Mouse (Mus musculus): Measurements from ENCODE around the gene BC049352.
A peak's percentile ranks its signal among the peaks of the same experiment; 100 is the strongest.

Gene BC049352

GRCm38 (mm10) chr9:45195468-45195867 lies 13.7 kb downstream of the BC049352 start:
- DNase-seq = no peak

GRCm38 (mm10) chr9:45196125-45196830 lies 14.5 kb downstream of the BC049352 start:
- no peak for DNase-seq

GRCm38 (mm10) chr9:45197549-45197948 lies 15.7 kb downstream of the BC049352 start:
- no peak for DNase-seq

GRCm38 (mm10) chr9:45201319-45201947 lies 19.6 kb downstream of the BC049352 start:
- DNase-seq = no peak

DNA sequence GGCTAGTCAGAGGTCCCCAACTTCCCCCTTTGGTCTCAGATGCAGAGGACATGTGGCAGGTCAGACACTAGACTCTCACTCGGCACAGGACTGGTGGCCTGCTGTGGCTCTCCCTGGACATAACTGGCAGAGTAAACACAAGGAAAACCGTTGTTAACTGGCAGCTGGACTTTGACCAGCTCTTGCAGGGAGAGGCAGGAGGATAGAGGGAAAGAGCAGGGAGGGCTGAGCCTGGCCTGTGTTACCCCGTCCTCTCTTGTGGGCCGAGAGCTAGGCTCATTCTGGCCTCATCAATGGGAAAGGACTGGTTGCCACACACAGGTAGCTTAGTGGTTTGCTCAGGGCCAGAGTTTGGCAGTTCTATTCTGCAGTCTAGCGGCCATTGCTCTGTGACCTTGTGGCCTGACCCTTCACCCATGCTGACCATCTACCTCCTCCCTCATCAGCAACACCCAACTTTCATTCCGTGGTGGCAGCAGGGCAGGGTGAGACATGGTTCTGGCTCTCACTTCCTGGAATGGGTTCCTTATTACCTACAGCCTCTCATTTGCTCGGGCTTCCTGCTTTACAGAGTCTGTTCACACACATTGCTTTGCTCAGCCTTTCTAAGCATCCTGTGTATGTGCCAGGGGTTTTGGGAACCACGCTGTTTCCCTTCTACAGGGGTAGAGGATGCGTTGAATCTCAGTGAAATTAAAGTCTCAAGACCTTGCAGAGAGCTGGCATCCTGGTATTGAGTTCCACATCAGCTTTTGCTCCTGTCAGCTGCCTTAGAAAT lies 20.4 kb downstream of the BC049352 start:
- no peak for DNase-seq

DNA sequence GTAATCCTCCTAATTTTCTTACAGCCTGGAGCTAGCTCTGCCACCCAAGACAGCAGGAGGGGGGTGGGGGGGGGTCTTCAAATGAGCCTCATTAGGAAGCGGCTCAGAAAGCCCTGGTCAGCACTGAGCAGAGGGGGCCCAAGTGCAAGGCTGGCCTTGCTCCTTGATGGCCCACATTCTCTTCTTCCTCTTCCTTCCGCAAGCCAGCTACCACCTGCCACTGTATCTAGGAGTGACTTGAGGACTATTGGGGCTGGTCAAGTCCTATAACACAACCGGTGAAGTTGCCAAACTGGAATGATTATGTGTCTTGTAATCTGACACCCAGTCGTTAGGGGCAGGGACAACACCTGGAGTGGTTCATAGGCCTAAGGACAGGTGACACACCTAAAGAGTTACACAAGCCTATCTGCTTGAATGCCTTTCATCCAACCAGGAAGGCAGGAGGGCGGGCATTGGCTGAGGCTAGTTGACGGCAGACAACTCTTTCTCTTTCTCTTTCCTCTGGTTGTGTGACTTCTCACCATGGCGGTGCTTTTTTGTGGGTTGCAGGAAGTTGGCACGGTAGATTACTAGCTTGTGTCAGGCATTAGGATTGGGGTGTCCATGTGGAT lies 22.1 kb downstream of the BC049352 start, which contains the start of gene Tmprss4:
TSS of gene Tmprss4 (minus strand) at position 296 of the 614 bp plus-strand sequence.
- no peak for DNase-seq

- no peak for DNase-seq
Observed at GRCm38 (mm10) chr9:45205143-45205542, 23.3 kb downstream of the BC049352 start.

- no peak for DNase-seq
Observed at GRCm38 (mm10) chr9:45206121-45206520, 24.3 kb downstream of the BC049352 start.

GRCm38 (mm10) chr9:45207015-45207743 lies 25.4 kb downstream of the BC049352 start:
- no peak for DNase-seq

- no peak for DNase-seq
Observed at GRCm38 (mm10) chr9:45212001-45212400, 30.2 kb downstream of the BC049352 start.

DNA sequence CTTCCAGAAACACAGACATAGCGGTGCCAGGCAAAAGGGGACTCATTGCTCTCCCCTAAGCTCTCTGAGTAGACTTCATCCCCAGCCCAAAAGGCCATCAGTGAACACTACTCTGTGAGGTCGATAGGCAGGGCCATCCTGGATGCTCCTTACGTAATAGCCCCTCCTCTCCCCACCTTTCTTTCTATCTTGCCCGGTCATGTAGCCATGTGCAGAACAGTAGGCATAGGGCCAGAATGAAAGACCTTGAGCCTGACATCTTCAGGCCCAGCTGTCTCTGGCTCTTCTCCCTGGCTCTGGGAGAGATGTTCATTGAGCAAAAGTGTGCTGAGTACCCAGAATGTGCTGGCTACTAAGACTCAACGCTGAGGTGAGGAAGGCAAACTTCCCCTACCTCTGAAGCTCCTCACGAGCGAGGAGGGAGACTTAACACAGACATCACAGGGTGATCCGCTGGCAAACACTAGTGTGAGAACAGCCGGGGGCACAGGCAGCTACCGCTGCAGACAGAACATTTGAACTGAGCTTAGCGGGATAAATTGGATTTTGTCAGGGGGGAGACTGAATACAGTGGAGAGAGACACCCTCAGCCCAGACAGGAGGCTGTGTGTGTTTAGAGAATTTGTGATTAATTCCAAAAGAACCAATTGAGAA lies 33.8 kb downstream of the BC049352 start:
- DNase-seq = peak; percentile 29

GRCm38 (mm10) chr9:45219644-45220043 lies 37.8 kb downstream of the BC049352 start:
- no peak for DNase-seq

GRCm38 (mm10) chr9:45221567-45221966 lies 39.8 kb downstream of the BC049352 start:
- DNase-seq = peak; percentile 96

- no peak for DNase-seq
Observed at GRCm38 (mm10) chr9:45229359-45229758, 47.6 kb downstream of the BC049352 start.

DNA sequence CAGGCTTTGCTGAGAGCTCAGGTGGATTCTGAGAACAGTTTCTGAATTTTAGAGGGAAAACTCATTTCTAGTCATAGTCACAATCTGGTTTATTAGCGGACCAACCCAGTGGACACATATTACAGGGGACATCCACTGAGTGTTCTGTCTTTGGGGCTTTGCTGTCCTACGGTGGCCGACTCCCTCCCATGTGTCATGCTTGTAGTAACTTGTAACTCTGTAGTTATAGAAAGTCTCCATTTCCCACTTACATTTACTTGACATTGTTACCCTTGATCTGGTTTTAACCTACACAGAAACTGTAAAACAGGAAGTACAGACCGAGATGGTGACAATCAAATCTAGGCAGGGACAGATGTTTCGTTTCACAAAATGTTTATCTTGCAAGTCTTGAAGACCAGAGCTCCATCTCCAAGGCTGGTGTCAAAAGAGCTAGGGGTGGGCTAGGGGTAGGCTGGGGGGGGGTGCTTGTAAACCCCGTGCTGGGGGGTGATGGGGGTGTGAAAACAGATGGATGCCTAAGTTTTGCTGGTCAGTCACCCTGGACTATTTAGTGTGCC lies 53.9 kb downstream of the BC049352 start:
- no peak for DNase-seq

DNA sequence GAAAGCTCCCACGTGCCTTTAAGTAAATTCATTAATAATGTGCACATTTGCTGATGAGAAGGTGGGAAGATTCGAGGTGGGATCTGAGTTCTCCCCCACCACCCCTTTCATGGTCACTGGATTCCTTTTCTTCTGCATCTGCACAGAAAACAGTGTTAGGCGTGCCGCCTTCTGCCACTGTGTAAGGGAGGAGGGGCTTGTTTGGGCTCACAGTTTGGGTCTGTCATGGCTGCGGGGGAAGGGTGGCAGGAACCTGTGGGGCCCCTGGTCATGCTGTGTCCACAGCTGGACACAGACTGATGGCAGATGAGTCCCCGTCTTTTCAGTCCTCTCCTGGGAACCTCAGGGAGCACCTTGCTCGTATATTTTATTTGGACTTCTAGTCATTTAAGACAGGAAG lies 54.9 kb downstream of the BC049352 start:
- no peak for DNase-seq

DNA sequence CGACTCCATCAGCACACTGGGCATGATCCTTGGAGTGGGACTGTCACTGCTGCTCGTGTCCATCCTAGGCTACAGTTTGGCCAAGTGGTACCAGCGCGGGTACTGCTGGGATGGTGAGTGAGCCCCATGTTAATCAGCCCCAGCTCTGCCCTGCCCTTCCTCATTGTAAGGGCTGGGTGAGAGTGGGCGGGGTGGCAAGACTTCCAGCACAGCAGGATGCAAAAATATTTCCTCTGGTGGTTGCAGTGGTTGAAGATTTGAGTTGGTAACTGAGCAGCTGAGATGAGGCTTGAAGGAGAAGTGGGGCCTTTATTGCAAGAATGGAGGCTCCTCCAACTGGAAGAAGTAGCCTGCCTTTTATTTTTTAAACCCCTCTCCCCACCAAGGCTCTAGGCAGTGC lies 59.6 kb downstream of the BC049352 start:
- DNase-seq = no peak

DNA sequence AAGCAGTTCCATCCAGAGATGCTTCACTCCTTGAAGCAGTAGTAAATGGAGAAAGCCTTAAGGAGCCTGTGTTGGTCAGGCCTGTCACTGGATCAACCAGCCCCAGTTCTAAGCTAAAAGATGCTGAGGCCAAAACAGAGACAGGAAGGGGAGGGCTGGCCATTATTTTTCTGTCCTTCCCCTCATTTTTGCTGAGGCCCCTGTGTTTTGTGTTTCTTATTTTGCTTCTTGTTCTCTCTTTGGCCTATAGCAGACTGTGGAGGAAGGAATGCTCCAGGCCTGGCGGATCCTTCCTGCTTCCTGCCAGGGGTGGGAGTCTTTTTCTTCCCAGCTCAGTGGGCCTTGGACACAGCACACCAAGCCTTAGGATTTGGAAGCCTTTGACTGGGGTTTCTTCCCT lies 63.6 kb downstream of the BC049352 start:
- DNase-seq = no peak

GRCm38 (mm10) chr9:45246060-45246459 lies 64.3 kb downstream of the BC049352 start:
- no peak for DNase-seq

DNA sequence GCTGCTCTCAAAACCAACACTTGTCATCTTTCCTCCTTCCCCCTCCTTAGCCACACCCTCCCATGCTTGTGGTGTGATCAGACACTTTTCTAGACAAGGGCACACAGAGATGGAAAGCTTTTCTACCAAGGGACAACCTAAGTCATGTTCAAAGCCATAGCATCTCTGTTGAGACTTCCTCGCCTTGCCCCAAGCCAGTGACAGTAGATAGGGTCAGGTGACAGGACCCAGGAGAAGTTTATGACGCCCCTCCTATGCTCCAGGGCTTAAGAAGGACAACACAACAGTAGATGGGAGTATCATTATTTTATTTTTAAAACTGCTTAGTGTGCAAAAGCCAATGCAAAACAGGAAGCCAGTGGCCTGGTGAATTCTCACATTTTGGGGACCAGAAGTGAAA lies 65.7 kb downstream of the BC049352 start:
- no peak for DNase-seq

DNA sequence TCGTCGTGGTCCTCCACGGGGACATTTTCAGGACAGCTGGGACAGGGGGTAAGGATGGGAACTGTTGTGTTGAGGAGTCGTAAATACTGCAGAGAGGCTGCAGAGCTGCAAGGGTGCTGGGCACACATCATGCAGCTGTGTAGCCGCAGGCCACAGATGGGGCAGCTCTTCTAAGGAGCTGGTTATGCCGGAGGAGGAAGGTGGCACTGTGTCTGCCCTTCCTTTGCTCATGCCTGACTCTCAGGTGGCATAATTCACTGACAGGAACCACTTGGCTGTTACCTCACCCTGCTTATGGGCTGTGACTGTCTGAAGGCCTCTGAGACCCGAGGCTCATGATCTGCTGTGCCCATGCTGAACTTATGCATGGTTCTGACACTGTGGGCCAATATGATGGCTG lies 68.5 kb downstream of the BC049352 start:
- DNase-seq = no peak

DNA sequence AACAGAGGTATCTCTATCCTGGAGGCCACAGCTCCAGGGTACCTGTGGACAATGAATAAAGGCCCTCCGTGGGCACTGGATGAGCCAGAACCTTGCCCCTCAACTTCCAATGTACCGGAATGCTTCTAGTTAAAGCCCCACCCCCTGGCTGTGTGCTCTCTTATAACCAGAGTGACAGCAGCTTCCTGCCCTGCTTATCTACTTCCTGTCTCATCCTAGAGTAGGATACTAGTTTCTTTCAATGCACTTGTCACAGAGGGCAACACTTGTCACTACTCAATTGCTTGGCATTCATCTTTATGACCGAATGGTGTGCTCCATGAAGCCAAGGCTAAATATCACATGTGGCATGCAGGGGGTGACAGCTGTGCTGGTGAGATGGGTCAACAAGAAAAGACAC lies 69.5 kb downstream of the BC049352 start:
- no peak for DNase-seq

Data from cerebellum, adult 9-10 months (tissue).